Mouse (Mus musculus): ENCODE data around the gene Sdha. TPM values are rescaled to one million over a fixed set of nuclear protein-coding genes. Genes with fewer than 3 reads are reported as not detected.
A peak's percentile ranks its signal among the peaks of the same experiment; 100 is the strongest.

Gene Sdha
- total RNA-seq, 1 experiment from 2014 or later = 421 TPM

DNA sequence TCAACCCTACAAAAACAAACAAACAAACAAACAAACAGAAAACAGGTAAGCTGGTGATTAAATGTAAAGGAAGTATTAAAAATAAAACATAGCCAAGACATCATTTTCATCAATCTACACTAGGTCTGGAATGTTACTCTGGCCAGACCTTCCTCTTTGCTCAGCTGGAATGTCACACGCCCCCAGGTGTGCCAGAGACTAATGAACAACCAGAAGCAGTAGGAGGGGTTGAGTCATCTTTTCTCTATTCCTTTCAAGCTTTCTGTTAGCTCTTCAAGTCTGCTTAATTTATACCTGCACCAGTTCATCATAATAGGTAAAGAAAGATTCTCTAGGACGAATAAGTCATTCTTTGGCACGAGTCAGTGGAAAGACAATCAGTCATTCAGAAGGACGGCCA lies 33.7 kb downstream of the Sdha start:
- no peak for ATAC-seq (replicated peaks in 1 of 2; ENCODE audit: insufficient read depth in 1 of 2, low FRiP score in 2 of 2, low TSS enrichment in 1 of 2, low read depth in 1 of 2, poor library complexity in 2 of 2, severe bottlenecking in 2 of 2)

DNA sequence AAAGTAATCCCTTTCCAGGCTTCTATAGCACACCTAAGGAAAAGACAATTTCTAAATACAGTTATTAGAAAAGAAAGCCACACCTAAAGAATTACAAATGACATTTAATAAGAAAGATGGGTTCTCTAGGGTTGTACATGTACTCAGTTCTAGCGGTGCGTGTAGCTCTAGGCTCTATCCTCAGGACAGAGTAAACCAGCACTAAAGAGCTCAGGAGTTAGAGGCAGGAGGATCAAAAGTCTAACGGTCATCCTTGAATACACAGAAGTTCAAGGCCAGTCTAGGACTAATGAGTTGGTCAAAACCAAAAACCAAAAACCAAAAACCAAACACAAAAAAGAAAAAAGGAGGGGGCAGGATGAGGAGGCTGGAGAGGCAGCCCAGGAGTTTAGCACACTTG lies 35.5 kb downstream of the Sdha start:
- ATAC-seq (replicated peaks in 1 of 2; ENCODE audit: insufficient read depth in 1 of 2, low FRiP score in 2 of 2, low TSS enrichment in 1 of 2, low read depth in 1 of 2, poor library complexity in 2 of 2, severe bottlenecking in 2 of 2) = no peak

DNA sequence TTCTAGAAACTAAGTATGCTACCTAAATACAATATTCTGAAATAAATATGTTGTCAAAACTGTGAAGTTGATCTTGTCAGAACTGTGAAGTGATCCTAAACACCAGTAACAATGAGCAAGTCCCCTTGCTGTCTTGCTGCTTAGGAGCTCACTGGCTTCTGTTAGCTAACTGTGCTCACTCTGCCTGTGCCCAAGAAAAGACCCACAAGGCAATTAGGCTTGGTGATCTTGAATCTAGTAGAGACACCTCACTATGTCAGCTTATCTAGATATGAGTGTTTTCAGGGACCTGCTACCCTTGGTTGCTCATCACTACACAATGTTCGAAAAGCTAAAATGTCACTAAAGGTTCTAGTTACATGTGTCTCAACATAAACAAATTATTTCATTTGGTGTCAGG lies 44.3 kb downstream of the Sdha start:
- no peak for ATAC-seq (replicated peaks in 1 of 2; ENCODE audit: insufficient read depth in 1 of 2, low FRiP score in 2 of 2, low TSS enrichment in 1 of 2, low read depth in 1 of 2, poor library complexity in 2 of 2, severe bottlenecking in 2 of 2)

DNA sequence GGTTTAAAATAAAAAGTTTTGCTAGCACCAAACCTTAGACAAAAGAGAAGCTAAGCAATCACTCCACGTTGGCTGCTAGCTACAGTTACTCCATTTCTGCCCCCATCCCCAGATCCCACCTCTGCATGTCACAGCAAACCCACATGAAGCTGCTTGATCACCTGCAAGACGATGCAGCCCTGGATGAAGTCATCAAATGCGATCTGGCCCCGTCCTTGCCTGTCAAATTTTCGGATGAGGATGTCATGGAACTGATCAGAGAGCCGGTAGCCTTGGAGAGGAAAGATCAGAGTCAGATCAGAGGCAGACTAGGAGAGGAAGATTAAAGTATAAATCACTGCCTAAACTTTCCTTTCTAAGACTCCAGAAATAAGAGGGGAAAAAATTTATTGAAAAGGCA lies 44.7 kb downstream of the Sdha start:
- no peak for ATAC-seq (replicated peaks in 1 of 2; ENCODE audit: insufficient read depth in 1 of 2, low FRiP score in 2 of 2, low TSS enrichment in 1 of 2, low read depth in 1 of 2, poor library complexity in 2 of 2, severe bottlenecking in 2 of 2)

DNA sequence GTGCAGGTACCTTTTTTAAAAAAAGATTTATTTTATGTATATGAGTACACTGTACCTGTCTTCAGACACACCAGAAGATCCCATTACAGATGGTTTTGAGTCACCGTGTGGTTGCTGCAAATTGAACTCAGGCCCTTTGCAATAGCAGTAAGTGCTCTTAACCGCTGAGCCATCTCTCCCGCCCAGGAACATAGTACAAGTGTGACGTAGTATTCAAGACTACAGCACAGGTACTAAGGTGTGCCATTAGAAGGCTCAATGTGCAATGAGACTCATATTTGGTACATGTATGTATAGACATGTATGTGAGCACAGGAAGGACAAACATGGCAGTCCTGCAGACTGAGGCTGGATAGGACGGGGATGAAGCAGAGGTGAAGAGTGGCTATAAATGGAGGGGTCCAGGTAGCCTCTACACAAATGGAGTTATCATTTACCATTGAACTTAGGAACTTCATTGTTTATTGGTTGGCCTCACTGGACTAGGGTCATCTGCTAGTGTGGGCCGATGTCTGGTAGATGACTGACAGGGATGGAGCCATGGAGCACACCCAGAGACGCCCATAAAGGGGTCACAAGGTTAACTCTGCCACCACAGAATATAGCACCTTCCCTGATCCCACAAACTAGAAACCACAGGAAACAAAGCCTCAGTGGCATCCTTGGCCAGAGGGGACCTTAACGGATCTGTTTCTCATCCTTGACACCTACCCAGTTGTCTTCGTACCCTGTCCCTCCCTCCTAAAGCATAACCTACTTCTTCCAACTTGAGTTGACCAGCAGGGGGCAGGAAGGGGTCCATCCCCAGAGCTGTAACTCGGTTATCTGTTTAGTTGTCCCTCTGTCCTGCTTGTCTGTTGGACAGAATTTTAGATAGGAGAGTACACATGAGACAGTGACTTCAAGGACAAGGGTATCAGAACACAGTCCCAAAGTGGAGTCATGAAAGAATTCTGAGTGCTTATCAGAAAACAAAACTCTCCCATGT lies 47.7 kb downstream of the Sdha start:
- no peak for ATAC-seq (replicated peaks in 1 of 2; ENCODE audit: insufficient read depth in 1 of 2, low FRiP score in 2 of 2, low TSS enrichment in 1 of 2, low read depth in 1 of 2, poor library complexity in 2 of 2, severe bottlenecking in 2 of 2)

DNA sequence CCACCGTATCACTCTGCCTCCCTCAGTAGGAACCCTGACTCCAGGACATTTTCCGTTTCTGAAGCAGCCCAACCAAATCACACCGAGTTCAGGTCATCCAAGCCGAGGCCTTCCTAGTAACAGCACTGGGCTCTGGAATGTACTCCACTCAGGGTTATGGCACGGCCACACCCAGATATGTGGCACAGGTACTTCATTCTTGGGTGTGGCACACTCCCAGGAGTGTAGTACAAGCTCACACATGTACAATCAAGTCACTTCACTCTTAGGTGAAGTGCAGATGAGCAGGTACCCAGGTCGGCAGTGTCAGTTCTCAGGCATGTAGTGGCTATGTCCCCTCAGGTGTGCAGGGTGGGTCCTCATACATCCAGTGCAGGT lies 48.5 kb downstream of the Sdha start:
- ATAC-seq (replicated peaks in 1 of 2; ENCODE audit: insufficient read depth in 1 of 2, low FRiP score in 2 of 2, low TSS enrichment in 1 of 2, low read depth in 1 of 2, poor library complexity in 2 of 2, severe bottlenecking in 2 of 2) = no peak; a peak in 1 of 4 replicates

DNA sequence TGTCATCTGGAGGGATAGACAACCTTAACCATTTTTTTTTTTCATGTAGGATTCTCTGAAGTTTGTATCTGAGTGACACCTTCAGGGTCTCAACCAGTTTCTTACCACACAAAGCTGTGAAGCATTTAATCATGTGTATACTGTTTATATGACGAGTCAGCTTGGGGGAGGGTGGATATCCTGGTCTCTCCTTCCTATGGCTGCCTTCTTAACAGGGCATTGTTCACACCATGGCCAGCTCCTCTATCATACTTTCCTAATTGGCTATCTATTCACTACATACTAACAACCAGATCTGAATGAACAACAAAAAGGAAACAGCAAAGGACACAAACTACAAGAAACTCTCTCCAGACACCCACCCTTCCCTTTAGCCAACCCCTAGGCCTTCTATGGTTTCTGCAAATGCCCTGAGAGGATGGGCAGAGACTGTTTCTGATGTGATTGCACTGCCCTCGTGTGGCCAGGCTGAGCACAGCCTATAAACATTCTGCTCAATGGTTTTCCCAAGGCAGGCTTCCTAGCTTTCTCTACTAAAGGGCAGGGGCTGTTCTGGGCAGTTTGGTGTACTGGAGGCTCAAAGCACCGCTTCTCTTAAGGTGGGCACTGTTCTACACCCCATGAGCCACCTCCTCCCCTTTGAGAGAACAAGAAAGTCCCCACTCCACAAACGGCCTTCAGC lies 49.0 kb downstream of the Sdha start:
- peak; percentile 81 to 91 for ATAC-seq (replicated peaks in 1 of 2; ENCODE audit: insufficient read depth in 1 of 2, low FRiP score in 2 of 2, low TSS enrichment in 1 of 2, low read depth in 1 of 2, poor library complexity in 2 of 2, severe bottlenecking in 2 of 2)

DNA sequence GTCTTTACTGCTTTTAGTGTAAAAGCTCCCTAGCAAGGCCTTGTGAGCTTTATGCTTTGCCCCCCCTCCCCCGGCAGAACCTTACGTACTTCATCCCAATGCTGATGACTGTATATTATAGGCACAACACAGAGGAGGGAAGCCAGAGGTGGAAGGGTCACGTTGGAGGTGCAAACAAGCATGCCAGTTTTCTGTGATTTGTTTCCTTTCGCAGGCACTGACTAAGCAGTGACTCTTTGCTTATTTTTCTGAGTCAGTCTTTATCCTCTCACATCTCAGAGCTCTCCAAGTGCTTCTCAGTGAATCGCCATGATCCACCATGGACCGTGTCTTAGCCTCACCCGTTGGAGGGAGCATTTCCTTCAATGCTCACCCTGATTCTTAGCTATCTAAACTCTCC lies 53.7 kb downstream of the Sdha start:
- ATAC-seq (replicated peaks in 1 of 2; ENCODE audit: insufficient read depth in 1 of 2, low FRiP score in 2 of 2, low TSS enrichment in 1 of 2, low read depth in 1 of 2, poor library complexity in 2 of 2, severe bottlenecking in 2 of 2) = no peak

DNA sequence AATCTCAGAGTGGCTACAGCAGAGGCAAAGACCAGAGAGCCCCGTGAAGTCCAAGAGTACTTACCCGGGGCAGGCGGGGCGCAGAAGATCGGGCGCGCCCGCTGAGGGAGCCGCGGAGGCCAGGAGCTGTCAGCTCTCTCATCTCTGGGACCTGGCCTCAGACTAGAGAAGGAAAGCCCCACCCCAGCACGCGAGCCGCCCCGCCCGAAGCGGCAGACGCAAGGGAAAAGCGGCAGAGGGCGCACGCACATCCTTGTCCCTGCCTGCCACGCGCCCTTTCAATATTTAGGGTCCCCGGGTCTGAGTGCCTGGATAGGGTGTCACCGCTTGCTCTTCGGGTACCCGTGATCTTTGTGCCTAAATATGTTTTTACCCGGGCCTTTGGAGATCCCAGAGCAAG lies 57.9 kb downstream of the Sdha start, which contains the start of gene Ahrr:
Ahrr (minus strand) TSS at position 165 of the 400 bp plus-strand sequence.
- ATAC-seq (replicated peaks in 1 of 2; ENCODE audit: insufficient read depth in 1 of 2, low FRiP score in 2 of 2, low TSS enrichment in 1 of 2, low read depth in 1 of 2, poor library complexity in 2 of 2, severe bottlenecking in 2 of 2) = peak; percentile 76 to 88

DNA sequence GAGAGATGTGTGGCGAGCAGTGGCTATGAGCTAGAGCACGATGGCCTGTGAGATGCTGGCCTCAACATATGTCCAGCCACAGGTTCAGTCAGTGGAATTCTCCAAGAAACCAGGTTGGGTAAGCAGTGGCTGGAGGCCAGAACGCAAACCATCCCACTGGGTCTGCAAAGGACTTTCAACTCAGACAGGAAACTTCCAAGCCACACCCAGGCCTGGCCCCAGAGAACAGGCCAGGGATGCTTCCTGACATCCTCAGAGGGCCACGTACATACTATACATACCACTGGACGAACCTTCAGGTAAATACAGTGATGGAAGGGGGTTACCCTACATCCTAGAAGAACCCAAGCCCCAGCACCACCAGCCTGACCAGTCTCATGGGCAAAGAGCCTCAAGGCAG lies 60.4 kb downstream of the Sdha start:
- ATAC-seq (replicated peaks in 1 of 2; ENCODE audit: insufficient read depth in 1 of 2, low FRiP score in 2 of 2, low TSS enrichment in 1 of 2, low read depth in 1 of 2, poor library complexity in 2 of 2, severe bottlenecking in 2 of 2) = no peak

DNA sequence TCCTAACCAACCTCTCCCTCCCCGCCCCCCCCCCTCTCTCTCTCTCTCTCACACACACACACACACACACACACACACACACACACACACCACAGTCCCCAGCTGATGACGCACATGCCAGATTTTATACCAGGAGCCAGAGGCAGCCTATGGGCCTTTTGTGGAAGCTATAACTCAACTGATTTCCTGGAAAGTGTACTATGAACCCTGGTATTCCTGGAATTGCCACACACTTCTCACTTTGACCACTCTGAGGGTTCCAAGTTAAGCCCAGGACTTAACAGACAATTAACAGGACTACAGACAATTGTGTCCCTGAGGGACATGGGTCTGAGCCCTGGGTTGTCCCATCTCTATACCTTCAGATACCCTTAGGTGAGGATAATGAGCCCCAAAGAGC lies 67.8 kb downstream of the Sdha start:
- ATAC-seq (replicated peaks in 1 of 2; ENCODE audit: insufficient read depth in 1 of 2, low FRiP score in 2 of 2, low TSS enrichment in 1 of 2, low read depth in 1 of 2, poor library complexity in 2 of 2, severe bottlenecking in 2 of 2) = no peak

DNA sequence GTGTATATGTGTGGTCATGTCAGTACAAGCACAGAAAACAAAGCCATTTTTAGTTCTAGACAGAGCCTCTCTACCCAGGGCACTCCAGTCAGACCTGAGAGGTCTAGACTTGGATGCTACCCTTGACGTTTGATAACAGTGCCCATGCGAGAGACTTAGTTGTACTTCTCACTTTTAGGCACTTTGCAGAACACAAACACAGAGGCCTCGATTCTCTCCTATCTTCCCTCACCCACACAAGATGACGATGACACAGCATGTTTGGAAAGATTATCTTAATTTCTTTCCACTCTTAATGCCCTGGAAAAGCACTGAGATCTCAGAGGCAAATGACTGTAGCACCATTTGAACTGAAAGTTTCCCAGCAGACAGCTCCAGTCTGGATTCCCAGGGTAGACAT lies 74.4 kb downstream of the Sdha start:
- no peak for ATAC-seq (replicated peaks in 1 of 2; ENCODE audit: insufficient read depth in 1 of 2, low FRiP score in 2 of 2, low TSS enrichment in 1 of 2, low read depth in 1 of 2, poor library complexity in 2 of 2, severe bottlenecking in 2 of 2)

Other genes starting within 250 kb of the Sdha start
- gene Slc9a3, start 228.8 kb downstream of the Sdha start, total RNA-seq (2017) = not detected in 2 replicates
- 42.3 and 67.1 TPM in 2 replicates for gene Exoc3, start 141.5 kb downstream of the Sdha start, total RNA-seq (2017)
- gene Ahrr, start 57.9 kb downstream of the Sdha start, total RNA-seq (2017) = 0.69 and 1.6 TPM in 2 replicates
- 134 and 135 TPM in 2 replicates for gene Pdcd6, start 32.7 kb downstream of the Sdha start, total RNA-seq (2017)
- gene Ccdc127, start within 50 bp of the Sdha start, total RNA-seq (2017) = 45.0 and 64.3 TPM in 2 replicates
- not detected in 2 replicates for gene Lrrc14b, start 13.7 kb upstream of the Sdha start, total RNA-seq (2017)
- gene Zfp72, start 40.6 kb upstream of the Sdha start, total RNA-seq (2017) = 3.9 and 7.8 TPM in 2 replicates
- gene Ftl1-ps1, start 49.4 kb upstream of the Sdha start, total RNA-seq (2017) = 13.7 and 18.1 TPM in 2 replicates
- gene Zfp825, start 143.7 kb upstream of the Sdha start, total RNA-seq (2017) = 8.1 and 13.9 TPM in 2 replicates

Measured in hematopoietic stem cell, adult 5-6 weeks (primary cell).